Mouse (Mus musculus) CH12.LX (cell line): ENCODE measurements around the gene Il15. TPM values are rescaled to one million over a fixed set of nuclear protein-coding genes. Genes with fewer than 3 reads are reported as not detected.

ENCODE experiments used
- DNase-seq: peaks from one replicate; pipeline ENCODE4 v3.0.0-alpha.2; 2013; ENCODE audit errors: extremely low read depth
- H3K27ac ChIP-seq: 2 replicates; pipeline ENCODE4 v1.5.1; 2012; ENCODE audit warnings: low read depth, mild to moderate bottlenecking, control low read depth, moderate library complexity; ENCODE audit not compliant: insufficient read depth
- H3K27me3 ChIP-seq: replicated peaks from 2 replicates; pipeline ENCODE3; 2012; ENCODE audit warnings: inconsistent platforms
- H3K36me3 ChIP-seq, 2 experiments: replicated peaks in 1 of 2; 2 replicates each; pipeline versions ENCODE3 to v1.6.1; 2012; ENCODE audit warnings: inconsistent platforms in 1 of 2, low read length in 1 of 2, mild to moderate bottlenecking in 1 of 2, mixed read lengths in 1 of 2, moderate library complexity in 1 of 2; ENCODE audit not compliant: control insufficient read depth in 1 of 2, insufficient read depth in 1 of 2
- H3K4me1 ChIP-seq, 2 experiments: 2 replicates each; pipeline ENCODE4 v1.6.1; 2012; ENCODE audit warnings: inconsistent platforms in 1 of 2, moderate library complexity in 1 of 2; ENCODE audit not compliant: insufficient read depth in 2 of 2, control insufficient read depth in 1 of 2
- H3K4me2 ChIP-seq: 2 replicates; pipeline ENCODE4 v1.6.1; 2012; ENCODE audit warnings: low read depth, mild to moderate bottlenecking, control low read depth; ENCODE audit not compliant: poor library complexity, insufficient read depth, severe bottlenecking
- H3K4me3 ChIP-seq, 3 experiments: fragments of 150-350 bp in 1 of 3; sonication (generic) in 1 of 3; replicated peaks in 1 of 3; 2 replicates each; pipeline versions ENCODE3 to v1.5.1; 2011 to 2012; ENCODE audit warnings: low read depth in 2 of 3, low read length in 2 of 3, mild to moderate bottlenecking in 2 of 3, moderate library complexity in 2 of 3, control low read depth in 1 of 3, improper control_type of control experiment in 1 of 3, inconsistent platforms in 1 of 3, mixed read lengths in 1 of 3; ENCODE audit not compliant: poor library complexity in 1 of 3
- H3K79me2 ChIP-seq: replicated peaks from 2 replicates; pipeline ENCODE4 v1.6.1; 2012; ENCODE audit warnings: mild to moderate bottlenecking, moderate library complexity; ENCODE audit not compliant: control insufficient read depth, poor library complexity, insufficient read depth, severe bottlenecking; ENCODE audit errors: extremely low read depth
- H3K9ac ChIP-seq: 2 replicates; pipeline ENCODE4 v1.6.1; 2012; ENCODE audit warnings: low read depth, mild to moderate bottlenecking, control low read depth, moderate library complexity; ENCODE audit not compliant: insufficient read depth
- H3K9me3 ChIP-seq: replicated peaks from 2 replicates; pipeline ENCODE3; 2012; ENCODE audit warnings: low read length, inconsistent platforms, mixed read lengths
- BHLHE40 ChIP-seq: IDR thresholded peaks from 2 replicates; pipeline ENCODE4 v1.6.1; 2011; ENCODE audit warnings: mild to moderate bottlenecking, low read depth, low read length, improper control_type of control experiment
- CHD1 ChIP-seq: IDR thresholded peaks from 2 replicates; pipeline ENCODE4 v1.6.1; 2012; ENCODE audit warnings: low read depth, low read length, improper control_type of control experiment, inconsistent platforms
- CHD2 ChIP-seq: IDR thresholded peaks from 2 replicates; pipeline ENCODE4 v1.6.1; 2011; ENCODE audit warnings: low read length, improper control_type of control experiment
- CTCF ChIP-seq, 2 experiments: IDR thresholded peaks in 1 of 2; conservative IDR thresholded peaks in 1 of 2; 2 replicates each; pipeline ENCODE4 v1.5.1; 2011 to 2012; ENCODE audit warnings: low read depth in 2 of 2, low read length in 2 of 2, improper control_type of control experiment in 1 of 2, inconsistent platforms in 1 of 2, mild to moderate bottlenecking in 1 of 2, moderate library complexity in 1 of 2
- E2F4 ChIP-seq: IDR thresholded peaks from 2 replicates; pipeline ENCODE4 v1.6.1; 2011; ENCODE audit warnings: low read depth, low read length, improper control_type of control experiment; ENCODE audit not compliant: insufficient replicate concordance
- ELF1 ChIP-seq: IDR thresholded peaks from 2 replicates; pipeline ENCODE4 v1.6.1; 2014; ENCODE audit warnings: low read depth, mild to moderate bottlenecking, inconsistent platforms, low read length, improper control_type of control experiment
- EP300 ChIP-seq: IDR thresholded peaks from 2 replicates; pipeline ENCODE4 v1.6.1; 2011; ENCODE audit warnings: low read length, improper control_type of control experiment
- GABPA ChIP-seq: IDR thresholded peaks from 2 replicates; pipeline ENCODE4 v1.6.1; 2012; ENCODE audit warnings: low read depth, low read length, improper control_type of control experiment, inconsistent platforms; ENCODE audit not compliant: insufficient replicate concordance
- HCFC1 ChIP-seq: IDR thresholded peaks from 2 replicates; pipeline ENCODE4 v1.6.1; 2012; ENCODE audit warnings: low read depth, mild to moderate bottlenecking, inconsistent platforms, low read length, improper control_type of control experiment
- IRF4 ChIP-seq: IDR thresholded peaks from 2 replicates; pipeline ENCODE4 v1.6.1; 2014; ENCODE audit warnings: low read depth, mild to moderate bottlenecking, inconsistent platforms, low read length, improper control_type of control experiment
- JUN ChIP-seq: IDR thresholded peaks from 2 replicates; pipeline ENCODE4 v1.6.1; 2011; ENCODE audit warnings: low read depth, mild to moderate bottlenecking, low read length, improper control_type of control experiment, moderate library complexity; ENCODE audit not compliant: insufficient read depth
- KAT2A ChIP-seq: IDR thresholded peaks from 2 replicates; pipeline ENCODE4 v1.6.1; 2012; ENCODE audit warnings: low read length, improper control_type of control experiment, inconsistent platforms; ENCODE audit not compliant: insufficient replicate concordance
- MAFK ChIP-seq: IDR thresholded peaks from 2 replicates; pipeline ENCODE4 v1.6.1; 2011; ENCODE audit warnings: low read length, improper control_type of control experiment; ENCODE audit not compliant: insufficient replicate concordance
- MAZ ChIP-seq: IDR thresholded peaks from 2 replicates; pipeline ENCODE4 v1.6.1; 2012; ENCODE audit warnings: low read depth, mild to moderate bottlenecking, inconsistent platforms, low read length, improper control_type of control experiment, moderate library complexity
- MXI1 ChIP-seq: IDR thresholded peaks from 2 replicates; pipeline ENCODE4 v1.6.1; 2011; ENCODE audit warnings: mild to moderate bottlenecking, low read depth, low read length, improper control_type of control experiment
- POLR2A ChIP-seq: IDR thresholded peaks from 2 replicates; pipeline ENCODE4 v1.6.1; 2011; ENCODE audit warnings: low read depth, mild to moderate bottlenecking, improper control_type of control experiment, low read length
- POLR2AphosphoS2 ChIP-seq: IDR thresholded peaks from 2 replicates; pipeline ENCODE4 v1.6.1; 2011; ENCODE audit warnings: low read depth, low read length, improper control_type of control experiment
- TCF12 ChIP-seq: IDR thresholded peaks from 2 replicates; pipeline ENCODE4 v1.6.1; 2014; ENCODE audit warnings: low read depth, mild to moderate bottlenecking, inconsistent platforms, low read length, improper control_type of control experiment
- USF1 ChIP-seq: IDR thresholded peaks from 2 replicates; pipeline ENCODE4 v1.6.1; 2014; ENCODE audit warnings: low read depth, mild to moderate bottlenecking, inconsistent platforms, low read length, improper control_type of control experiment
- ZNF384 ChIP-seq: IDR thresholded peaks from 2 replicates; pipeline ENCODE4 v1.6.1; 2012; ENCODE audit warnings: low read depth, low read length, improper control_type of control experiment, inconsistent platforms
- dilution Hi-C: fragments of 300-500 bp; cut with MboI; formaldehyde crosslinking; loops from 2 replicates; pipeline ENCODE4 v1.14.3; 2020; ENCODE audit warnings: low sequenced_read_pairs; ENCODE audit not compliant: extremely low pct_unique_long_range_greater_than_20kb, extremely low pct_ligation_motif_present
- in situ Hi-C: fragments of 300-500 bp; cut with MboI; formaldehyde crosslinking; loops from 3 replicates; pipeline ENCODE4 v1.14.3; 2019; ENCODE audit warnings: low sequenced_read_pairs, low pct_ligation_motif_present, low pct_unique_long_range_greater_than_20kb, mixed read lengths
- polyA plus RNA-seq: library from polyadenylated mRNA; unstranded; fragments of >175 nt; gene quantifications from 2 replicates; pipeline ENCODE4 v1.2.1, GENCODE M21; 2012; ENCODE audit warnings: low read depth; ENCODE audit not compliant: insufficient read length
- total RNA-seq, 2 experiments: library from RNA; depleted of rRNA; stranded (reverse); fragments of 300-350 nt in 1 of 2; fragments of >200 nt in 1 of 2; gene quantifications; 2 replicates each; pipeline ENCODE4 v1.2.3; 2012 to 2014

Il15 gene
- total and polyA plus RNA-seq, 3 experiments: 2.2 to 8.9 (median 4.0) TPM

DNA sequence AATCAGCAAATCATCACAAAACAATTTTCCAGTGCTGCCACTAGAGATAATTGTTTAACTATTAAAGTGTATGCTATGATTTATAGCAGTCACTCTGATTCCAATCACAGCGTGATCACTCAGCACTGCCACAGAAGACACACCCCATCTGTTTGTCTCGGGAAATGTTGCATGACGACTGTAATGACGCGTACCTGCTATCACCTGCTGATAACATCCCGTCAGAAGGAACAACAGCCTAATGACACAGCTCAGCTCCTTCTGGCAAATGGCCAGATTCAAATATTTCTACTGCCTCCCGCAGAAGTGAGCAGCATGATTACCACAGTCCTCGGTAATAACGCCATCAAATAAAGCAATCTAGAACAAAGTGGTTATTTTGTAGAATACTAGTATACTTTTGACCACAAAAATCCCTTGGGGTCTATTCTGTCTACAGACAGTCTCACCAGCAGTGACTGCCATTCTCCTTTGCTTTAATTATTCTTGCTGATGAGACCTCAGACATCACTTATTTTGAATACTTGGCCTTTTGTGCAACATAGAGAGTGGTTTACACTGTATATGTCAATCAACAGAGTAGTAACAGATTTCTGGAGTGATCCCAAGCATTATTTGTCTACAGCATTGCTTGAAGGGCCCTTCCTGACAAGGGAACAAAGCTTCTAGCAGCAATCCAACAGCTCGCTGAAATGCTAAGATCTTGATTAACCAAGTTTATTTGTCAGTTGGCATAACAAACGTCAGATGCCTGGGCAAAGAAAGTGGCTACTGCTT is 18.4 kb downstream of the Il15 start:
- H3K79me2 ChIP-seq: no peaks in the 10 kb centered on the region
- H3K27me3 ChIP-seq: no peaks in the 10 kb centered on the region
- H3K36me3 ChIP-seq: no peaks in the 10 kb centered on the region
- H3K4me2 ChIP-seq: no peak overlapping the region
- TF ChIP-seq CHD2 (no peak), EP300 (no peak), CHD1 (no peak), MXI1 (no peak), POLR2AphosphoS2 (no peak), CTCF (conservative IDR thresholded peaks at IDR 0.05 in 1 of 2, IDR thresholded peaks at IDR 0.05 in 1 of 2; ENCODE audit: low read depth in 2 of 2, low read length in 2 of 2) (no peak), TCF12 (no peak), USF1 (no peak), POLR2A (no peak), ELF1 (no peak)
- no peak overlapping the region for H3K4me3 ChIP-seq
- no peak overlapping the region for H3K9ac ChIP-seq
- H3K4me1 ChIP-seq: peaks cover 0 to 16% of the 10 kb centered on the region in 2 experiments; a peak in 3 of 4 replicates
- no peaks in the 10 kb centered on the region for H3K9me3 ChIP-seq
- H3K27ac ChIP-seq: no peak overlapping the region
- no peak for DNase-seq
- dilution Hi-C loops: no loop called here
- in situ Hi-C loops: loop anchor here (25.0 kb wide), 1 partner anchor 703 kb away; no protein-coding TSS in a partner anchor

DNA sequence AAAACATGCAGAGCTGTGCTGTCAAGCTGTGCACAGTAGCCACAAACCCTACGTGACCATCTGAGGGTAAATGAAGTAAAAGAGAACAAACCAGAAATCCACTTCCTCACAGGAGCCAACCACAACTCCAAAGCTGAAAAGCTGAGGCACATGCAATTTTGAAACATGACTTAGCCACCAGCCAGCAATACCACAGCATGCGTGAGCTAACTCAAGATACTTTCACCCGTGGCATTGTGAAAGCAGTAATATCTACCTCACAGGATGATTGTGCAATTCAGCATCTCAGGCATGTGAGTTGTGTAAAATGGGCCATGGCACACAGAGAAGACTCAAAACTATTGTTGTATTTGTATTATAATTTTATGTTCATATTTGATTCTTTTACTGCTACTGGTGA is 19.7 kb downstream of the Il15 start:
- H3K9ac ChIP-seq: no peak overlapping the region
- H3K4me3 ChIP-seq: no peak overlapping the region
- in situ Hi-C loops: loop anchor here (25.0 kb wide), 1 partner anchor 704 kb away; no protein-coding TSS in a partner anchor
- TF ChIP-seq TCF12 (no peak), BHLHE40 (peak; percentile 85)
- H3K27me3 ChIP-seq: no peaks in the 10 kb centered on the region
- no peak overlapping the region for H3K27ac ChIP-seq
- no peak overlapping the region for H3K4me2 ChIP-seq
- H3K4me1 ChIP-seq: peaks cover 0 to 16% of the 10 kb centered on the region in 2 experiments; a peak in 3 of 4 replicates
- DNase-seq: no peak
- dilution Hi-C loops: no loop called here
- H3K79me2 ChIP-seq: no peaks in the 10 kb centered on the region
- H3K9me3 ChIP-seq: no peaks in the 10 kb centered on the region
- H3K36me3 ChIP-seq: no peaks in the 10 kb centered on the region

- Histone ChIP-seq H3K4me2 (peak overlapping the region; percentile 56), H3K79me2 (no peaks in the 10 kb centered on the region), H3K36me3 (no peaks in the 10 kb centered on the region), H3K4me3 (no peak overlapping the region), H3K9ac (no peak overlapping the region), H3K4me1 (peaks cover 0 to 16% of the 10 kb centered on the region in 2 experiments; a peak in 3 of 4 replicates), H3K9me3 (no peaks in the 10 kb centered on the region), H3K27me3 (no peaks in the 10 kb centered on the region), H3K27ac (no peak overlapping the region)
- in situ Hi-C loops: loop anchor here (25.0 kb wide), 1 partner anchor 705 kb away; no protein-coding TSS in a partner anchor
- dilution Hi-C loops: no loop called here
- peak; percentile 80 for TF ChIP-seq ZNF384
- no peak for TF ChIP-seq MXI1
- TF ChIP-seq ELF1: no peak
- peak; percentile 64; the same call in 1 of the 2 replicates for TF ChIP-seq IRF4
- no peak for TF ChIP-seq HCFC1
- TF ChIP-seq GABPA: no peak
- no peak for TF ChIP-seq JUN
- no peak for TF ChIP-seq E2F4
- no peak for TF ChIP-seq KAT2A
- no peak for TF ChIP-seq CTCF (conservative IDR thresholded peaks at IDR 0.05 in 1 of 2, IDR thresholded peaks at IDR 0.05 in 1 of 2; ENCODE audit: low read depth in 2 of 2, low read length in 2 of 2)
- no peak for TF ChIP-seq MAZ
- TF ChIP-seq MAFK: 0 out of 2 replicates have a peak, but pooled peaks have one; percentile 8
- TF ChIP-seq TCF12: no peak
- DNase-seq: no peak
These were observed 20.7 kb downstream of the Il15 start for GRCm38 (mm10) chr8:82382316-82382715.
